Mouse (Mus musculus): Measurements from ENCODE around the gene St3gal3. TPM values are rescaled to one million over a fixed set of nuclear protein-coding genes. Genes with fewer than 3 reads are reported as not detected.

The St3gal3 gene
- total and polyA plus RNA-seq, 3 experiments: 54.9 to 70.6 (median 55.8) TPM

- Histone ChIP-seq H3K4me3 (no peak overlapping the region), H3K27ac (no peak overlapping the region), H3K79me2 (replicated peaks; ENCODE audit: control insufficient read depth, insufficient read depth, low read length) (no peaks in the 10 kb centered on the region), H3K9ac (ENCODE audit: low read depth, low read length) (no peak overlapping the region), H3K36me3 (ENCODE audit: control insufficient read depth, insufficient read depth, low read length) (no peaks in the 10 kb centered on the region), H3K27me3 (ENCODE audit: control insufficient read depth, insufficient read depth, low read length) (no peaks in the 10 kb centered on the region), H3K4me1 (ENCODE audit: control insufficient read depth, insufficient read depth, low read length) (peaks cover 5% of the 10 kb centered on the region)
- TF ChIP-seq EP300 (IDR thresholded peaks at IDR 0.05; ENCODE audit: insufficient read depth, low read depth, low read length): no peak
- peak; percentile 27 for TF ChIP-seq CTCF (IDR thresholded peaks at IDR 0.05)
- TF ChIP-seq POLR2A (IDR thresholded peaks at IDR 0.05; ENCODE audit: insufficient read depth, low read depth, low read length): no peak
- WGBS: 95% methylated on average over 2 of the region's 2 CpGs
- intact Hi-C loops (cut with DNase I): no loop called here
- no peak for DNase-seq
Measured at GRCm38 (mm10) chr4:118035090-118035489, 99.6 kb downstream of the St3gal3 start.

GRCm38 (mm10) chr4:118033026-118033425, 101.7 kb downstream of the St3gal3 start:
- Histone ChIP-seq H3K9ac (ENCODE audit: low read depth, low read length) (no peak overlapping the region), H3K27me3 (ENCODE audit: control insufficient read depth, insufficient read depth, low read length) (no peaks in the 10 kb centered on the region; the same call in 1 of the 2 replicates), H3K4me3 (no peak overlapping the region), H3K27ac (no peak overlapping the region), H3K79me2 (replicated peaks; ENCODE audit: control insufficient read depth, insufficient read depth, low read length) (no peaks in the 10 kb centered on the region), H3K36me3 (ENCODE audit: control insufficient read depth, insufficient read depth, low read length) (no peaks in the 10 kb centered on the region), H3K4me1 (ENCODE audit: control insufficient read depth, insufficient read depth, low read length) (peaks cover 5% of the 10 kb centered on the region)
- TF ChIP-seq POLR2A (IDR thresholded peaks at IDR 0.05; ENCODE audit: insufficient read depth, low read depth, low read length): no peak
- TF ChIP-seq EP300 (IDR thresholded peaks at IDR 0.05; ENCODE audit: insufficient read depth, low read depth, low read length): no peak
- no peak for TF ChIP-seq CTCF (IDR thresholded peaks at IDR 0.05)
- WGBS: 92% methylated on average over 5 of the region's 5 CpGs
- no peak for DNase-seq
- intact Hi-C loops (cut with DNase I): loop anchor here (5.0 kb wide), 1 partner anchor 106 kb away; the partner anchor contains the start of gene Artn

GRCm38 (mm10) chr4:118031776-118032170, 102.9 kb downstream of the St3gal3 start:
- Histone ChIP-seq H3K79me2 (replicated peaks; ENCODE audit: control insufficient read depth, insufficient read depth, low read length) (no peaks in the 10 kb centered on the region), H3K27ac (no peak overlapping the region), H3K27me3 (ENCODE audit: control insufficient read depth, insufficient read depth, low read length) (no peaks in the 10 kb centered on the region; the same call in 1 of the 2 replicates), H3K4me1 (ENCODE audit: control insufficient read depth, insufficient read depth, low read length) (peaks cover 5% of the 10 kb centered on the region), H3K9ac (ENCODE audit: low read depth, low read length) (no peak overlapping the region), H3K4me3 (no peak overlapping the region), H3K36me3 (ENCODE audit: control insufficient read depth, insufficient read depth, low read length) (no peaks in the 10 kb centered on the region)
- no peak for DNase-seq
- intact Hi-C loops (cut with DNase I): loop anchor here (5.0 kb wide), 1 partner anchor 104 kb away; the partner anchor contains the start of gene Artn
- TF ChIP-seq POLR2A (IDR thresholded peaks at IDR 0.05; ENCODE audit: insufficient read depth, low read depth, low read length): no peak
- no peak for TF ChIP-seq EP300 (IDR thresholded peaks at IDR 0.05; ENCODE audit: insufficient read depth, low read depth, low read length)
- TF ChIP-seq CTCF (IDR thresholded peaks at IDR 0.05): no peak
- 83% methylated on average over 7 of the region's 7 CpGs for WGBS

- Histone ChIP-seq H3K27me3 (ENCODE audit: control insufficient read depth, insufficient read depth, low read length) (no peaks in the 10 kb centered on the region; the same call in 1 of the 2 replicates), H3K27ac (no peak overlapping the region), H3K4me3 (no peak overlapping the region), H3K36me3 (ENCODE audit: control insufficient read depth, insufficient read depth, low read length) (no peaks in the 10 kb centered on the region), H3K4me1 (ENCODE audit: control insufficient read depth, insufficient read depth, low read length) (peaks cover 5% of the 10 kb centered on the region), H3K9ac (ENCODE audit: low read depth, low read length) (no peak overlapping the region), H3K79me2 (replicated peaks; ENCODE audit: control insufficient read depth, insufficient read depth, low read length) (no peaks in the 10 kb centered on the region)
- DNase-seq: peak in 1 of 2 experiments; percentile 51
- TF ChIP-seq POLR2A (IDR thresholded peaks at IDR 0.05; ENCODE audit: insufficient read depth, low read depth, low read length) (no peak), EP300 (IDR thresholded peaks at IDR 0.05; ENCODE audit: insufficient read depth, low read depth, low read length) (no peak), CTCF (IDR thresholded peaks at IDR 0.05) (no peak)
- intact Hi-C loops (cut with DNase I): loop anchor here (5.0 kb wide), 1 partner anchor 104 kb away; the partner anchor contains the start of gene Artn
- WGBS: 24% methylated on average over 6 of the region's 6 CpGs
Measured at GRCm38 (mm10) chr4:118031132-118031775, 103.5 kb downstream of the St3gal3 start.

- peaks cover 5% of the 10 kb centered on the region for H3K4me1 ChIP-seq (ENCODE audit: control insufficient read depth, insufficient read depth, low read length)
- intact Hi-C loops (cut with DNase I): loop anchor here (5.0 kb wide), 1 partner anchor 103 kb away; the partner anchor contains the start of gene Artn
- 95% methylated on average over 5 of the region's 5 CpGs for WGBS
Measured at GRCm38 (mm10) chr4:118030330-118030729, 104.4 kb downstream of the St3gal3 start.

GRCm38 (mm10) chr4:118029892-118030291, 104.8 kb downstream of the St3gal3 start:
- Histone ChIP-seq H3K27me3 (ENCODE audit: control insufficient read depth, insufficient read depth, low read length) (no peaks in the 10 kb centered on the region; the same call in 1 of the 2 replicates), H3K27ac (no peak overlapping the region), H3K4me3 (no peak overlapping the region), H3K9ac (ENCODE audit: low read depth, low read length) (no peak overlapping the region), H3K4me1 (ENCODE audit: control insufficient read depth, insufficient read depth, low read length) (peaks cover 5% of the 10 kb centered on the region), H3K79me2 (replicated peaks; ENCODE audit: control insufficient read depth, insufficient read depth, low read length) (no peaks in the 10 kb centered on the region), H3K36me3 (ENCODE audit: control insufficient read depth, insufficient read depth, low read length) (no peaks in the 10 kb centered on the region)
- intact Hi-C loops (cut with DNase I): loop anchor here (5.0 to 10.0 kb wide), 2 partner anchors 45 to 103 kb away; partner anchors contain the start of gene Artn
- DNase-seq: no peak
- WGBS: 85% methylated on average over 6 of the region's 6 CpGs
- TF ChIP-seq POLR2A (IDR thresholded peaks at IDR 0.05; ENCODE audit: insufficient read depth, low read depth, low read length) (no peak), EP300 (IDR thresholded peaks at IDR 0.05; ENCODE audit: insufficient read depth, low read depth, low read length) (no peak), CTCF (IDR thresholded peaks at IDR 0.05) (no peak)

More at GRCm38 (mm10) chr4:118030330-118030729, 104.4 kb downstream of the St3gal3 start:
- Histone ChIP-seq H3K27me3 (ENCODE audit: control insufficient read depth, insufficient read depth, low read length) (no peaks in the 10 kb centered on the region; the same call in 1 of the 2 replicates), H3K4me3 (no peak overlapping the region), H3K9ac (ENCODE audit: low read depth, low read length) (no peak overlapping the region), H3K27ac (no peak overlapping the region), H3K36me3 (ENCODE audit: control insufficient read depth, insufficient read depth, low read length) (no peaks in the 10 kb centered on the region), H3K79me2 (replicated peaks; ENCODE audit: control insufficient read depth, insufficient read depth, low read length) (no peaks in the 10 kb centered on the region)
- TF ChIP-seq POLR2A (IDR thresholded peaks at IDR 0.05; ENCODE audit: insufficient read depth, low read depth, low read length) (no peak), CTCF (IDR thresholded peaks at IDR 0.05) (no peak), EP300 (IDR thresholded peaks at IDR 0.05; ENCODE audit: insufficient read depth, low read depth, low read length) (no peak)
- no peak for DNase-seq
